Mouse (Mus musculus): ENCODE measurements around the gene Rxrb.

DNA sequence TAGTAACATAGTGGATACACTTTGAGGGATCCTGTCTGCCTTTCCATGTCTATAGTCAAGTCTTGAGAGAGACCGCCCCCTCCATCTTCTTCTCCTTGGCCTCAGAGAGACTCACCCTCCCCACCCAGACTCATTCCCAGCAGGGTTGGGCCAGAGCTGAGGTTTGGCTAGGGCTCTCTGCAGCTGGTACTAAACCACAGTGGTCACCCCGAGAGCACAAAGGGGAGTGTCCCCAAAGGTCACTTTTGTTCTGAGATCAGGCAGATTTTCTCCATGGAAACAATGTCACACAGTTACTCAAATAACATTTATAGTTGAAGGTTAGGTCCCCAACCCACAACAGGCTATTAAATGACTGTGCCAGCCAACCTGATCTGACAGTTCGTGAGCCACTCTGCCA, 37.3 kb downstream of the Rxrb start:
- TF ChIP-seq POLR2A (IDR thresholded peaks at IDR 0.05; ENCODE audit: low read depth, low read length), result no peak
- no peak for TF ChIP-seq CTCF (IDR thresholded peaks at IDR 0.05; ENCODE audit: borderline replicate concordance, insufficient read depth, low read length)
